In genomic region chr3:53648902-53649301, GRCm38 (mm10) we compare ENCODE assay signal across 26 mouse cellular contexts. TPM values are rescaled to one million over a fixed set of nuclear protein-coding genes. Genes with fewer than 3 reads are reported as not detected.
DNase-seq lines count a peak whose midpoint lies in the region; ATAC-seq and TF ChIP-seq lines count a peak whose summit lies in the region.
"Had no signal": no experiment of that assay in that cellular context is flagged by ENCODE, and none has a peak within 500 bp of the region (broad histone marks: within the 10 kb centered on the region; RNA-seq: fewer than 3 reads in every experiment).

No protein-coding gene starts in this region.

- 0 out of 2 replicates have a peak overlapping the region, but pooled peaks have one; percentile 8 for H3K27ac ChIP-seq in heart, embryonic 13.5 days (replicated peaks)
- H3K27ac ChIP-seq in kidney, postnatal 0 days, result no peak overlapping the region
- H3K27ac ChIP-seq in limb, embryonic 10.5 days, result no peak overlapping the region
- no peak overlapping the region for H3K27ac ChIP-seq in liver, embryonic 11.5 days (ENCODE audit: low read depth, low read length)
- H3K27ac ChIP-seq: embryonic facial prominence, embryonic 12.5 days; kidney, embryonic 15.5 days; limb, embryonic 12.5 days; liver, embryonic 13.5 days; midbrain, embryonic 13.5 days; neural tube, embryonic 12.5 days had no signal

- H3K27me3 ChIP-seq in heart, embryonic 13.5 days (replicated peaks), result no peaks in the 10 kb centered on the region
- no peaks in the 10 kb centered on the region for H3K27me3 ChIP-seq in kidney, postnatal 0 days (ENCODE audit: insufficient read depth, low read length)
- peaks cover 40% of the 10 kb centered on the region for H3K27me3 ChIP-seq in E14TG2a.4 (ENCODE audit: insufficient read depth, low read length)
- no peaks in the 10 kb centered on the region for H3K27me3 ChIP-seq in limb, embryonic 10.5 days (ENCODE audit: low read depth, poor library complexity, severe bottlenecking)
- H3K27me3 ChIP-seq in liver, embryonic 11.5 days (replicated peaks; ENCODE audit: control insufficient read depth, insufficient read depth, low read length), result no peaks in the 10 kb centered on the region
- H3K27me3 ChIP-seq: embryonic facial prominence, embryonic 12.5 days; kidney, embryonic 15.5 days; limb, embryonic 12.5 days; liver, embryonic 13.5 days; midbrain, embryonic 13.5 days; neural tube, embryonic 12.5 days had no signal

- H3K4me3 ChIP-seq in heart, embryonic 13.5 days, result no peak overlapping the region
- H3K4me3 ChIP-seq in kidney, postnatal 0 days (replicated peaks; ENCODE audit: low read depth, low read length), result no peak overlapping the region
- no peak overlapping the region for H3K4me3 ChIP-seq in E14TG2a.4 (replicated peaks; ENCODE audit: low read length)
- H3K4me3 ChIP-seq in limb, embryonic 10.5 days, result no peak overlapping the region
- H3K4me3 ChIP-seq in liver, embryonic 11.5 days (ENCODE audit: low read depth, low read length), result no peak overlapping the region
- H3K4me3 ChIP-seq: embryonic facial prominence, embryonic 12.5 days; kidney, embryonic 15.5 days; limb, embryonic 12.5 days; liver, embryonic 13.5 days; megakaryocyte, embryonic 14.5 days; midbrain, embryonic 13.5 days; neural tube, embryonic 12.5 days had no signal

- no peaks in the 10 kb centered on the region for H3K9me3 ChIP-seq in heart, embryonic 13.5 days
- H3K9me3 ChIP-seq in kidney, postnatal 0 days (replicated peaks; ENCODE audit: low read length), result peaks cover 2% of the 10 kb centered on the region; the same call in 1 of the 2 replicates
- peaks cover 7% of the 10 kb centered on the region for H3K9me3 ChIP-seq in E14TG2a.4 (ENCODE audit: low read length)
- H3K9me3 ChIP-seq in limb, embryonic 10.5 days (replicated peaks), result no peaks in the 10 kb centered on the region
- no peaks in the 10 kb centered on the region; the same call in 1 of the 2 replicates for H3K9me3 ChIP-seq in liver, embryonic 11.5 days (ENCODE audit: control insufficient read depth, low read length)
- H3K9me3 ChIP-seq: liver, embryonic 13.5 days; midbrain, embryonic 13.5 days had no signal

- 0 out of 2 replicates have a peak overlapping the region, but pooled peaks have one; percentile 1 for H3K4me2 ChIP-seq in heart, embryonic 13.5 days
- H3K4me2 ChIP-seq in kidney, postnatal 0 days (ENCODE audit: low read length), result no peak overlapping the region
- no peak overlapping the region for H3K4me2 ChIP-seq in liver, embryonic 11.5 days
- H3K4me2 ChIP-seq: embryonic facial prominence, embryonic 12.5 days; kidney, embryonic 15.5 days; limb, embryonic 12.5 days; liver, embryonic 13.5 days; midbrain, embryonic 13.5 days; neural tube, embryonic 12.5 days had no signal

- H3K36me3 ChIP-seq in heart, embryonic 13.5 days, result peaks cover 31% of the 10 kb centered on the region
- H3K36me3 ChIP-seq in kidney, postnatal 0 days (ENCODE audit: insufficient read depth, low read length), result peaks cover 8% of the 10 kb centered on the region; the same call in 1 of the 2 replicates
- peaks cover 36% of the 10 kb centered on the region for H3K36me3 ChIP-seq in E14TG2a.4 (ENCODE audit: insufficient read depth, low read length)
- peaks cover 4% of the 10 kb centered on the region; the same call in 1 of the 2 replicates for H3K36me3 ChIP-seq in limb, embryonic 10.5 days
- H3K36me3 ChIP-seq in liver, embryonic 11.5 days (ENCODE audit: control insufficient read depth, insufficient read depth, low read length), result peaks cover 1% of the 10 kb centered on the region; the same call in 1 of the 2 replicates
- H3K36me3 ChIP-seq: liver, embryonic 13.5 days; midbrain, embryonic 13.5 days; neural tube, embryonic 12.5 days had no signal

- WGBS in heart, embryonic 13.5 days, result 83% methylated on average over 4 of the region's 4 CpGs
- 86% methylated on average over 4 of the region's 4 CpGs for WGBS in kidney, postnatal 0 days
- WGBS in limb, embryonic 10.5 days, result 82% methylated on average over 4 of the region's 4 CpGs
- WGBS in liver, embryonic 11.5 days, result 83% methylated on average over 4 of the region's 4 CpGs

- no peak for ATAC-seq in heart, embryonic 13.5 days (ENCODE audit: extremely low read depth, insufficient number of reproducible peaks, low FRiP score, low TSS enrichment)
- ATAC-seq in kidney, postnatal 0 days (replicated peaks; ENCODE audit: low FRiP score, low read depth), result no peak
- ATAC-seq in liver, embryonic 11.5 days (replicated peaks; ENCODE audit: low FRiP score), result no peak
- ATAC-seq: forebrain, postnatal 0 days; midbrain, embryonic 13.5 days had no signal

- H3K9ac ChIP-seq in heart, embryonic 13.5 days, result no peak overlapping the region
- H3K9ac ChIP-seq in kidney, postnatal 0 days (ENCODE audit: low read depth, low read length), result no peak overlapping the region
- no peak overlapping the region for H3K9ac ChIP-seq in liver, embryonic 11.5 days (ENCODE audit: low read depth, low read length)
- H3K9ac ChIP-seq: embryonic facial prominence, embryonic 12.5 days; forebrain, postnatal 0 days; kidney, embryonic 15.5 days; limb, embryonic 12.5 days; liver, embryonic 13.5 days; midbrain, embryonic 13.5 days; neural tube, embryonic 12.5 days had no signal

- TF ChIP-seq CTCF in kidney, postnatal 0 days (IDR thresholded peaks at IDR 0.05; ENCODE audit: low read depth), result peak; percentile 34; the same call in 1 of the 2 replicates
- TF ChIP-seq CTCF in E14TG2a.4 (conservative IDR thresholded peaks at IDR 0.05; ENCODE audit: low read length), result peak; percentile 46

- DNase-seq in heart, postnatal 4 days, result no peak
- DNase-seq in kidney, postnatal 0 days (ENCODE audit: low spot score), result no peak
- DNase-seq in kidney, adult 18-20 months, result no peak
- peak; percentile 15 for DNase-seq in limb, embryonic 10.5 days (ENCODE audit: low spot score)
- DNase-seq in liver, embryonic 11.5 days (ENCODE audit: low spot score), result no peak
- no peak for DNase-seq in thymus, postnatal 4 days
- DNase-seq: adrenal gland, adult 2 months; cerebellum, adult 11-12 months; cerebellum, postnatal 14 days; forebrain, postnatal 0 days; gastrocnemius, postnatal 36 days; heart, postnatal 10 days; liver, embryonic 13.5 days; lung, adult 2 months; lung, postnatal 36 days; retina, postnatal 1 day; right cerebral cortex, postnatal 25 days had no signal

- peaks cover 20% of the 10 kb centered on the region for H3K4me1 ChIP-seq in heart, embryonic 13.5 days
- H3K4me1 ChIP-seq in kidney, postnatal 0 days (replicated peaks; ENCODE audit: insufficient read depth, low read length), result no peaks in the 10 kb centered on the region
- peaks cover 30% of the 10 kb centered on the region for H3K4me1 ChIP-seq in E14TG2a.4 (replicated peaks; ENCODE audit: low read depth, low read length)
- peaks cover 6% of the 10 kb centered on the region; the same call in 1 of the 2 replicates for H3K4me1 ChIP-seq in limb, embryonic 10.5 days
- H3K4me1 ChIP-seq in liver, embryonic 11.5 days (replicated peaks; ENCODE audit: control insufficient read depth, insufficient read depth, low read length), result no peaks in the 10 kb centered on the region
- H3K4me1 ChIP-seq: limb, embryonic 12.5 days; liver, embryonic 13.5 days; megakaryocyte, embryonic 14.5 days had no signal

RNA-seq across cellular contexts. Expression of gene Frem2, which starts 8.3 kb away (rescaled TPM):
- 3.7 and 4.0 TPM in 2 replicates for polyA plus RNA-seq in heart, embryonic 13.5 days (2015; fragmentation: Nextera tagmentation; extraction: Ambion mirVana)
- total RNA-seq in heart, postnatal 4 days (2021), result 10 to 100 TPM; 20.2 to 20.7 TPM
- polyA plus RNA-seq in kidney, postnatal 0 days (2015; fragmentation: Nextera tagmentation; extraction: Ambion mirVana), result 9.0 and 10.8 TPM in 2 replicates
- polyA plus RNA-seq in limb, embryonic 10.5 days (2016; fragmentation: Nextera tagmentation; extraction: Ambion mirVana), result 2.9 and 3.7 TPM in 2 replicates
- 2.7 and 3.6 TPM in 2 replicates for polyA plus RNA-seq in liver, embryonic 11.5 days (2014; fragmentation: Nextera tagmentation; extraction: Ambion mirVana)
- total RNA-seq: monocyte, adult 5-6 weeks had no signal
